ENCODE assay signal across 8 mouse cellular contexts in the genomic region with DNA sequence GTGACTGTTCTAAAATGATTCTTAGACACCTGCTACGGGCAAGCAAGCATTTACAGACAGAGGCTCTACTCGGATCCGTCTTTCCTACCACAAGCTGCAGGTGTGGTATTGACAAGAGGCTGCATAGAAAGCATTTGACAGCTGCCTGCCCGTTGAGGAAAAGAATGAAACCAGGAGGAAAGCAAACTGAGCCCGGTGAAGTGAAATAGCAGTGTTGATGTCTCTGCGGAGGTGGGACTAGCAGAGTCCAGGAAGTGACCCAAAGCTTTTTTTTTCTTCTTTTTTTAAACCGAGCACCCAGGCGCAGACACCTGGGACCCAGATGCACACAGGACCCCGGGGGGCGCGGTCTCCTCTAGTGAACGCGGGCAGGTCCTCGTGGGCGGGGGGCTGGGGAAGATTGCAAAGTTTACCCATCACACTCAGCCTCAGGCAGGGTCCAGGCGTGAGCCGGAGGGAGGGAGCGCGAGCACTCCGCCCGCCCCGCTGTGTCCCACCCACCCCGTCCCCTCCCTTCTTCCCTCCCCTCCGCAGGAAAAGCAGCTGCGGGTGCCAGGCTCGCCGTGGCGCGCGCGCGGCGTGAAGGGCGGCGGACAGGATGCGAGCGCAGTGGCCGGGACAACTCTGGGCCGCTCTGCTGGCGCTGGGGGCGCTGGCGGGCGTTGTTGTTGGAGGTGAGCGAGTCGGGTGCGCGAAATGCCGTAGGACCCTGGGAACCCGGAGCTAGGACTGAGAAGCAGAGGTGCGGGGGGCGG. TPM values are rescaled to one million over a fixed set of nuclear protein-coding genes. Genes with fewer than 3 reads are reported as not detected.
A peak's percentile ranks its signal among the peaks of the same experiment; 100 is the strongest.
DNase-seq lines count a peak whose midpoint lies in the region; ATAC-seq lines count a peak whose summit lies in the region.

A gene (plus strand): TSS at position 510 of the 755 bp plus-strand sequence.

- H3K4me1 ChIP-seq in hindbrain, embryonic 13.5 days (replicated peaks) = peaks cover 13% of the 10 kb centered on the region

- intact Hi-C loops in left cerebral cortex, postnatal 10 days (cut with DNase I) = no loop called here

- no peaks in the 10 kb centered on the region for H3K36me3 ChIP-seq in hindbrain, embryonic 13.5 days

- peak; percentile 92 for ATAC-seq in hindbrain, embryonic 13.5 days (ENCODE audit: low FRiP score)
- ATAC-seq in megakaryocyte, adult 5-6 weeks (ENCODE audit: poor library complexity, severe bottlenecking) = peak; percentile 72

- peak within 1 kb of the TSS; percentile 59 for H3K4me3 ChIP-seq in hindbrain, embryonic 13.5 days

- WGBS in hindbrain, embryonic 13.5 days = under 1% methylated on average over 41 of the region's 51 CpGs

- peak; percentile 83 for DNase-seq in NIH3T3 (ENCODE audit: low read depth)
- peak; percentile 64 for DNase-seq in cerebellum, adult 9-11 months
- DNase-seq in frontal cortex, postnatal 36 days (ENCODE audit: low spot score in 2 of 2) = peak; percentile 36 to 52
- DNase-seq in left cerebral cortex, postnatal 10 days (ENCODE audit: extremely low spot score in 1 of 2, low spot score in 2 of 2) = peak; percentile 36 to 89
- DNase-seq in retina, postnatal 7 days (ENCODE audit: low read depth, low spot score) = peak; percentile 53
- DNase-seq in urinary bladder, postnatal 14 days (ENCODE audit: low spot score) = peak; percentile 74

- no peaks in the 10 kb centered on the region for H3K9me3 ChIP-seq in hindbrain, embryonic 13.5 days

- H3K27me3 ChIP-seq in hindbrain, embryonic 13.5 days = peaks cover 49% of the 10 kb centered on the region

- H3K4me2 ChIP-seq in hindbrain, embryonic 13.5 days = peak within 1 kb of the TSS; percentile 89

- peak within 1 kb of the TSS; percentile 76 for H3K9ac ChIP-seq in hindbrain, embryonic 13.5 days

- no peak within 1 kb of the TSS for H3K27ac ChIP-seq in hindbrain, embryonic 13.5 days

RNA-seq across cellular contexts. Expression of the gene that starts here (rescaled TPM):
- 1.9 TPM in 2 replicates for polyA plus RNA-seq in hindbrain, embryonic 13.5 days (2015; fragmentation: Nextera tagmentation; extraction: Ambion mirVana)
- total RNA-seq in left cerebral cortex, postnatal 10 days (2021) = 1 to 10 TPM; 5.5 to 6.7 TPM
- 7.1 and 8.6 TPM in 2 replicates for total RNA-seq in megakaryocyte, adult 5-6 weeks (2015)
- total RNA-seq in megakaryocyte, adult 5-6 weeks (2017) = 20.6 and 23.8 TPM in 2 replicates
